ENCODE assay signal across 13 mouse cellular contexts in the genomic region with DNA sequence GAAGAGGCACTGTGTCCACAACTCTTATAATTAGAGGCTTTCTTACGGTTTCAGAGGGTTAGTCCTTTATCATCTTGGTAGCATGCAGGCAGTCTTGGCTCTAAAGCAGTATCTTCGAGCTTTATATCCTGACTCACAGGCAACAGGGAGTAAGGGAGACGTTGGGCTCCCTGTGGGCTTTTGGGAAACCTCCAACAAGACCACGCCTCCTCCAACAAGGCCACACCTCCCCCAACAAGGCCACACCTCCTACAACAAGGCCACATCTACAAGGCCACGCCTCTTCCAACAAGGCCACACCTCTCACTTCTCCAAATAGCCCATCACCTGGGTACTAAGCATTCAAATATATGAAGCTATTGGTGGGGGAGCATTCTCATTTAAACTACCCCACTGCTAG.
"Had no signal": no experiment of that assay in that cellular context is flagged by ENCODE, and none has a peak within 500 bp of the region (broad histone marks: within the 10 kb centered on the region; RNA-seq: fewer than 3 reads in every experiment).

No protein-coding gene starts in this region.

- DNase-seq: liver, postnatal 0 days; lung, adult 2 months; lung, postnatal 14 days; lung, postnatal 36 days; midbrain, embryonic 14.5 days; retina, postnatal 1 day; right cerebral cortex, adult 18-20 months; right cerebral cortex, postnatal 25 days; thymus, adult 2 months; thymus, postnatal 25 days; thymus, postnatal 4 days had no signal

- ATAC-seq: liver, postnatal 0 days; lung, postnatal 0 days; midbrain, embryonic 16.5 days had no signal
